Mouse (Mus musculus) retina, postnatal 1 day (tissue): ENCODE results near the gene Stip1.

ENCODE experiments used
- DNase-seq: peaks from one replicate; pipeline ENCODE4 v3.0.0-alpha.2; 2012

Stip1 gene

GRCm38 (mm10) chr19:6980381-6981093, 59.2 kb downstream of the Stip1 start, which contains the start of gene Fkbp2:
Gene Fkbp2, minus strand, starts transcription at chr19:6980501.
- peak; percentile 99 for DNase-seq

- DNase-seq = peak; percentile 100
These were observed 60.0 kb downstream of the Stip1 start for GRCm38 (mm10) chr19:6979486-6980380.

GRCm38 (mm10) chr19:6979001-6979479, 60.7 kb downstream of the Stip1 start:
- DNase-seq = no peak

GRCm38 (mm10) chr19:6978639-6978974, 61.2 kb downstream of the Stip1 start:
- DNase-seq = no peak

GRCm38 (mm10) chr19:6977759-6978638, 61.8 kb downstream of the Stip1 start:
- no peak for DNase-seq

GRCm38 (mm10) chr19:6975537-6976521, 63.9 kb downstream of the Stip1 start, which contains the start of gene Plcb3:
Gene Plcb3, minus strand, starts transcription at chr19:6976470.
- DNase-seq = peak; percentile 94

- DNase-seq = peak; percentile 93
These were observed 65.3 kb downstream of the Stip1 start, which contains the start of gene Ppp1r14b for GRCm38 (mm10) chr19:6974211-6975205. Gene Ppp1r14b, plus strand, starts transcription at chr19:6974968.

- DNase-seq = no peak
These were observed 66.1 kb downstream of the Stip1 start for GRCm38 (mm10) chr19:6973581-6974190.

GRCm38 (mm10) chr19:6972247-6972917, 67.4 kb downstream of the Stip1 start:
- DNase-seq = no peak

GRCm38 (mm10) chr19:6971644-6972043, 68.1 kb downstream of the Stip1 start:
- no peak for DNase-seq
